Mouse (Mus musculus) erythroblast, adult 5-6 weeks (primary cell): ENCODE results near the gene Kdr. TPM values are rescaled to one million over a fixed set of nuclear protein-coding genes. Genes with fewer than 3 reads are reported as not detected.
"Not testable (repeated sequence)": the region's sequence is repeated elsewhere in the genome, so short reads cannot be mapped to it uniquely, and the experiment has no call there.

Experiments
- ATAC-seq: replicated peaks from 2 replicates; pipeline ENCODE4 v1.8.0; 2016; ENCODE audit warnings: moderate number of reproducible peaks, mild to moderate bottlenecking, moderate TSS enrichment, inconsistent platforms; ENCODE audit not compliant: poor library complexity, low FRiP score, severe bottlenecking
- total RNA-seq, 2 experiments: library from RNA; stranded (forward) in 1 of 2; stranded (reverse) in 1 of 2; fragments of 150-400 nt in 1 of 2; fragments of 200-764, 138-1000 nt in 1 of 2; gene quantifications; 2 replicates each; pipeline versions ENCODE4 v1.2.3 to v1.2.4; 2015 to 2017; ENCODE audit warnings: low replicate concordance in 2 of 2

Gene Kdr
- total RNA-seq, 2 experiments from 2014 or later, result 0.17 TPM; not detected in 1

DNA sequence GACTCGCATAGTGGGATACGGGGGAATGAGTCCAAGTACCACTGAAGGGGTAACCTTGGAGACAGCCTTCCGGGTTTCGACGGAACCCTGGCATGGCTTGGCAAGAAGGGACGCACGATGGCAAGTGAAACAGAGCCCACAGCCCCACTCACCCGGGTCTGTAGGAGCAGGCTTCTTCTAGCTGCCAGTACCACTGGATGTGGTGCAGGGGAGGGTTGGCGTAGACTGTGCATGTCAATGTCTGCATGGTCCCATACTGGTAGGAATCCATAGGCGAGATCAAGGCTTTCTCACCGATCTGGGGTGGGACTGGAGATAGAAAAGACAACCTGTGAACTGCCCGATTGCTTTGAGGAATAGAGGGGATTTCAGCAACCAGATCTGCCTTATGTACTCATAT is 15.7 kb downstream of the Kdr start:
- no peak for ATAC-seq

DNA sequence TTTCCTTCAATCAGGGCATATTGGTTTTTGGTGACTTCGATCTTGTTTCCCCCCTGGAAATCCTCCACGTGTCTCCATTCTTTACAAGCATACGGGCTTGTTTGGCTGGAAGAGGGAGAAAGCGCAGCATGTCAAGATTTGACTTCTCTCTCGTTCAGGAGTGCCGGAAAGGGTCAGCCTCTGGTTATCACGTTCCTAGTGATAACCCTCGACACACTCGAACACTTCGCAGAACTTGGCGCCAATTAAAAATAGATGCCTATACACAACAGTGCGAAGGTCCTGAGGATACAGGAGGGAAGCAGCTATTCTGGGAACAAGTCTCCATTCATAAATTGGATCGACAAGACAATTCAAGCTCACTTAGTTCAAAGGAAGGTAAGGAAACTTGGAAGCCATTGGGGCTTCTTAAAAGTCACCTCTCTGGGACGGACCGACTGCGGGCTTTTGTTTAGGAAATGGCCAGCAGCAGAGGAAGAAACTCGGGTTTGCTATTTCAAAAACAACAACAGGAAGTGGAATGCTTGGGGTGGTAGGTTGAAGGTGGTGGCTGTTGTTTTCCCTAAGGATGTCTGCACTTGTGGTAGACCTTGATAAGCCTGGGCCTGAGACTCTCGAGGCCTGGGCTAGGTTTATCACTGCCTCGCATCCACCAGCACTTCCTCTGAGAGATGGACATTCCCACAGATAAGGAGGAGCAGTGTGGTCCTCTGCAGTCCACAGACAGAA is 16.4 kb downstream of the Kdr start:
- peak; percentile 57; the same call in 1 of the 2 replicates for ATAC-seq

DNA sequence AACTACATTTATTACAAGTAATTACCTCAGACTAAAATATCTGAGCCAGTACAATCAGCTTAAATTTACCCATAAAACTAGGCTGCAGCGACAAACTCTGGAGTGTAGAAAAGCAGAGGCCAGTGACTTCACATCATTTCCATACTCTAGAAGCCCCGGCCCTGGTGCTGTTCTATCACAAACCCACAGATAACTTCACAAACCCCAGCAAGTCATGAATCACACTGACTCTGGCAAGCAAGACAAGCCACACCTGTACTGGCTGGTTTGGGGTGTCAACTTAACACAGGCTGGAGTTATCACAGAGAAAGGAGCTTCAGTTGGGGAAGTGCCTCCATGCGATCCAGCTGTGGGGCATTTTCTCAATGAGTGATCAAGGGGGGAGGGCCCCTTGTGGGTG is 18.4 kb downstream of the Kdr start:
- no peak for ATAC-seq

DNA sequence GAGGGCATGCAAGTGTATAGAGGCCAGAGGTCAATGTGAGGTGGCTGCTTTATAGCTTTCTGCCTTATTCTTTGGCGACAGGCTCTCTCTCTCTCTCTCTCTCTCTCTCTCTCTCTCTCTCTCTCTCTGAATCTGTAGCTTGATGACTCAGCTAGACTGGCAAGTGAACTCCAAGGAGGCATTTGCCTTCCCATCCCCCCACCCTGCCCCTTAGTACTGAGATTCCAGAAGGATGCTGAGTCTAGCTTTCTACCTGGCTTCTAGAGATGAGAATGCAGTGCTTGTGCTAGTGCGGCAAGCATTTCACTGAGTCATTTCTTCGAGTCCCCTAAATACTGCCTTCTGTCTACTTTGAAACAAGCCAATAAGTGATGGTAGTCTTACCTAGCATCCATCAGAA is 21.7 kb downstream of the Kdr start:
- ATAC-seq, result no peak

DNA sequence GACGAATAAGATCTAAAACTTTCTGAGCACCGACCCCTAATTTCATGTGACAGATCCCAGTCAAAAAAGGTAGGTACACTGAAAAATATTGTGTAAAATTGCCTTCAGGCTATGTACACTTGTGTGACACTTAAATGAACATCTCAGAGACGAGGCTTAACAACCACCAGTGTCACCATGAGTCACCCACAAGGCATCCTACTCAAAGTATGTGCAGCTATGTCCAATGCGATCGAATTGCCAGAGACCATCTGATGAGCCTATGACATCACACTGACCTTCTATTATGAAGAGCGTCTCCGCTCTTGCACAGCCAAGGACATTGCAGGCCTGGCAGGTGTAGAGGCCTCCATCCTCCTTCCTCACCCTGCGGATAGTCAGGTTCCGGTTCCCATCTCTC is 22.4 kb downstream of the Kdr start:
- ATAC-seq, result no peak

DNA sequence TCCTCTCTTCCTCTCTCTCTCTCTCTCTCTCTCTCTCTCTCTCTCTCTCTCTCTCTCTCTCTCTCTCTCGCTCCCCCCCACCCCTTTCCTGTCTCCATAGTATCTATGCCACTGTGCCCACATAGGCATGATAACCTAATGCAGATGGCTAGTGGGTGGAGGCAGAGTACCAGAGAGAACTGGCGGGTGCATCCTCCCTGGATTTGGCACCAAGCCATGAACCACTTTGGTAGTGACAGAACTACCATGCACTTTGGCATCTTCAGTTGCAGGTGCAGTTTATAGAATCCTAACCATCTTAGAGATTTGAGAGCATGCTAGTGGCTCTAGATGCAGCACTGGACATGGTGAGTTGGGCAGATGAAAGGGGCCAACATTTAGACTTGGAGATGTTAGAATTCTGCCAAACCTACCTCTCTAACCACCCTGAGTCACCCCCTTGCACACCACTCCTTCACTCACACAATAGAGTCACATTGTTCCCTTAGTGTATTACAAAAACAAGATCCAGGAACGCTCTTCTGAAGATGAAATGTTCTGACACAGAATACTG is 23.4 kb downstream of the Kdr start:
- no peak for ATAC-seq

DNA sequence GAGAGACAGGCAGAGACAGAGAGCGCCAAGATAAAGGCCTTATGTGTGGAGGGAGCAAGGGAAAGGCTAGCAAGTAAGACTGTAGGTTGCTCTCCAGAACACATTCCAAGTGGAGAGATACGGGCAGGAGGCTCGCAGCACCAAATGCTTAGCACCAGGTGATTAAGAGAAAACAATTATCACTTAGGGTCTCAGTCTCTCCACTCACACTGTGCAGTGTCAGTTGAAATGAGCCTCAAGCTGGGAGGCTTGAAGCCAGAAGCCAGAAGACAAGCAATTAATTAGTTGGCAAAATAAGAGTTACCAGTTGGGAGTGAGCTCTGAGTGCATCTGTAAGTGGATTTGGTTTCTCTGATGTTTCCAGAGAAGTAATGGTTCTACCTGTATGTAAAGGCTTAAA is 24.0 kb downstream of the Kdr start:
- no peak for ATAC-seq

DNA sequence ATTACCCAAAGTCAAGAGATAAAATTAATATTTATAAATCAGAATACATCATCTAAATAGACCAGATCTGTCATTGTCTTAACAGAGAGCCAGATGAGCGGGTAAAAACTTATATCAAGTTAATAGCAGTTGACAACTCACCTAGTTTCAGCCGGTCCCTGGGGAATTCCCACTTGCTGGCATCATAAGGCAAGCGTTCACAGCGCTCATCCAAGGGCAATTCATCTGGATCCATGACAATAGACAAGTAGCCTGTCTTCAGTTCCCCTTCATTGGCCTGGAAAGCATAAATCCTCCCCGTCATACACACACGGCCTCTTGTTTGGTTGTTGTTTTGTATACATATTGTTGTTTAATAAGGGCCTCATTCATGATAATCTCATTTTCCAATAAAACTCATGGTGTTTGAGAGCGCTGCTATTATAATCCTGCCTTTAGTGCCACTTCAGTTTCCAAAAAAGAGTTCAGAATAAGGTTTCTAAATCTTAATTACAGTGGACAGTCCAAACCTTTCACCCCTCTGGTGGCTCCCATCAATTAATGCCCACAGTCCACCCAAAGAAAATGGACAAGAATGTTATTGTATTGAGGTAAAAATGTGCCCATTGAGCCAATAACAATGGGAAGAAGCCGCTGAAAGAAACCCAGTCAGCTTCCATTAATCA is 26.0 kb downstream of the Kdr start:
- no peak for ATAC-seq

DNA sequence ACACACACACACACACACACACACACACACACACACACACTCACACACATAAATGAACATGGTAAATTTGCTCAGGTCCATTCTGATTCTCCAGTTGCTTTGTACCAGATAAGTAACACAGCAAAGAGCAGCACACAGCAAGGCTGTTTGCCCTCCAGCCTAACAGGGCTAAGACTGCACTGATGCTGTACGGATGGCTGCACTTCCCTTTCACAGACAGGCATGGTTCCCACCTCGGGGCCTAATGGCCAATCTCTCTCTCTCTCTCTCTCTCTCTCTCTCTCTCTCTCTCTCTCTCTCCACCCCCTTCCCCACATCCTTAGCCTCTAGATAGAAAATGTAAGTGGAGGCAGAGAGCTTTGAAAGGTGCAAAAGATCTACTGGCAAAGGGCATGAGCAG is 27.4 kb downstream of the Kdr start:
- ATAC-seq, result no peak

DNA sequence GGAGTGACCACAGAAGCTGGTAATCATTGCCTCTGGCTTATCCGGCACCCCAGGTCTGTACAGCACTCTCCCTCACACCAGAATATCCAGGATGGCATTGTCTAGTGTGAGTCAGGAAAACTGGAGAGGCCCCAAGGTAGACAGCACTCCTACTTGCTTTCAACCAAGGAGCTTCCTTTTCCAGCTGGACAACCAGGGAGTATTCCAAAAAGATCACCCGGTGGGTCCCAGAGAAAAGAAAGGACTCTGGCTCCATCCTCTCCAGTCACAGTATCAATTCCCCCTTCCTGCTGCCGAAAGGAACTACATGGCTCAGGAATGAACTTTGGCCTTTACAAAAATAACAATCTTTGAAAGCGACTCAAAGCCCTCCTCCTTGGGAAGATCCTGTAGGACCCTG is 32.9 kb downstream of the Kdr start:
- ATAC-seq, result no peak

DNA sequence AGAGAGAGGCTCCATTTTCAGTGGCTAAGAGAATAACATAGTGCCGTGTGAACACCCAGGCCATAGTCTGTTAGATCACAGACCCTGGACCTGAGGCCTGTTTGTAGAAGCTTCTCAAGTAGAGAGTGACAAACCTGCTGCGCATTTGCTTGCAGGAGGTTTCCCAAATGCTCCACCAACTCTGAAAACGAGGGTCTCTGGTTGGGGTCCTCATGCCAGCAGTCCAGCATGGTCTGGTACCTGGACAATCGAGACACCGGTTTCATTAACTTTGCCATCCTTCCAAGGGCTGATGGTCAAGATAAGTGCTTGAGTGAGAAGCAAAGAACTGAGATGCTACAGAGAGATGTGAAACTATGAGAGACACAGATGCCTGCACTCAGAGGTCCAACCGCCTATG is 35.0 kb downstream of the Kdr start:
- ATAC-seq, result no peak

DNA sequence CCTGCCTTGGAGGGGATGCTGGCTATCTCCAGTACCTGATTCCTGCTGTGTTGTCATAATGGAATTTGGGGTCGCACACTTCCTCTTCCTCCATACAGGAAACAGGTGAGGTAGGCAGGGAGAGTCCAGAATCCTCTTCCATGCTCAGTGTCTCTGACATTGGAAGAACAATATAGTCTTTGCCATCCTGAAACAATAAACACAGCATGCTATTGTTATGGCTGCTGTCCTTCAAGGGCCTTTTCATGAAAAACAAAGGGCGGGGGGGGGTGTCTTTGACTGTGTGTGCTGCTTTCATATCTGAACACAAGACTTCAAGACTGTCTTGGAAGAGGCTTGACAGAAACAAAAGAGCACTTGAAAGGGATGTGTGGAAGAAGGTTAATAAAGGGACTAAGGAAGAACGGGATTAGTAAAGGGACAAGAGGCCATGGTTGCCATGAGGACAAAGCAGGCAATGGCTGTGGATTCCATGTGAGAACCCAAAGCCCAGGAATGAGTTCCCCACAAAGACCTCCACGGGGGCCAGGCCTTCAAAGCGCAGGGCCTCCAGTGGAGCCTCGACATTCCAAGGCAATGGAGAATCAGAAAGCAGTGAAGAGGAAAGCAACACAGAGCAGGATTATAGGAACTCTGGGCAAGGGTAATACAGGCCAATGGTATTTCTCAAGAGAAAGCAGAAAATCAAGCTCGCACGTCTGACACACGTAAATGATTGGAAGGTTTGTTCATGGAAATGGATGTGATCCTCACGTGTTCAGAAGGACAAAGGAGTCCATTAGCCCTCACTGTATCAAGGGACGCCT is 36.3 kb downstream of the Kdr start:
- ATAC-seq, result no peak

DNA sequence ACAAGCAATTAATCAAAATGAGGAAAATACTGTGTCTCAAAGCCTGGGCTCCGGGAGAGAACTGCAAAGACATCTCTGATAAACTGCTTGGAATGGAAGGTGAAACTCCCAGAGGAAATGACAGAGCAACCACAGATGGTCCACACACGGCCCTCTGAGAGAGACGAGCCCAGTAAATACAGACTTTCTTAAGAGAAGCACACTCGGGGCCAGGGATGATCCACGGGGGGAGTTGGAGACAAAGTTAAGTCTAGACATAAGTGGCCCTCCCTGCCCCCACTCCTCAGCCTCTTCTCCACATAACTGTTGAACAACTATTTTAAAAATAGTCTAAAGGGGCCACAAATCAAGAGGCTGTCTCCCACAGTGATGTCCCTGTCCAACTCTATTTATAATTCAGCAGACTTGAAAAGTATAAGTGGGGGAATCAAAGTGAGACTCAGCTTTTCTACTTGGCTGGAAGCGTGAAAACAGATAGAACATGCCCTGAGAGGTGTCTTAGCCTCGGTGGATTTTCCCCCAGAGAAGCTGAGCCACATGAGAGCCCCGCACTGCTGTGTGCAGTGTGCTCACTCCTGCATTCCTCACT is 39.0 kb downstream of the Kdr start:
- ATAC-seq, result no peak

DNA sequence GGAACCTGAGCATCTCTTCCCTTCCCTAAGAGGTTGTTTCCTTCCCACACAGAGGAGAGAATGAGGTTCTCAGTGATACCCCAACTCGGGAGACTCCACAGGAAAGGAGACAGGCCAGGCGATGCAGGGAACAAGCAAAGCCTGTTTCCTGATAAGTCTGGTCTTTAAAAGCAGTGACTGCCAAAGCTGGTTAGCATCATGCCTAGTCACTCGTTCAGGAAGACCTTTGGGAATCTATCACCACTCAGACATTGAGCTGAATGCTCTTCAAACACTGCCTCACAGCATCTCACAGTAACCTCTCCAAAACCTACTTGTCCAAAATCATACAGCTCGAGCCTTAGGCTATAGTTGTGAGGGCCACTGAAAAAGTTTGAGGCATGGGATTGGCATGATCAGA is 40.2 kb downstream of the Kdr start:
- ATAC-seq, result no peak

DNA sequence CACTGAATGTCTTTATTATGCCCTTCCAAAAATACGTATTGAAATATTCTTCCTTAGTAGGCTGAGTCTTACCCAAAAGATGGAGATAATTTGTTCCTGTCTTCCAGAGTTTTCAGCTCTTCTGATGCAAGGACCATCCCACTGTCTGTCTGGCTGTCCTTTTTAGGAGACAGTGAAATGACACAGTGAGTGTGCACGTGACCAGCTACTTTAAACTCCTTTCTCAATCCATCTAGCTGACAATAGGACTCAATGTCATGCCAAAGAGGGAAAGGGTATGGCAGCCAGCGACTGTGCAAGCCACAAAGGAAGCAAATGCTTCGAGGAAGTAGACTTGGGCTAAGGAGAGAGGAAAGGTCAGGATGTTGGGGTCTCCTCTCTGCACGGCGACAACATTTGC is 42.0 kb downstream of the Kdr start:
- ATAC-seq, result no peak

DNA sequence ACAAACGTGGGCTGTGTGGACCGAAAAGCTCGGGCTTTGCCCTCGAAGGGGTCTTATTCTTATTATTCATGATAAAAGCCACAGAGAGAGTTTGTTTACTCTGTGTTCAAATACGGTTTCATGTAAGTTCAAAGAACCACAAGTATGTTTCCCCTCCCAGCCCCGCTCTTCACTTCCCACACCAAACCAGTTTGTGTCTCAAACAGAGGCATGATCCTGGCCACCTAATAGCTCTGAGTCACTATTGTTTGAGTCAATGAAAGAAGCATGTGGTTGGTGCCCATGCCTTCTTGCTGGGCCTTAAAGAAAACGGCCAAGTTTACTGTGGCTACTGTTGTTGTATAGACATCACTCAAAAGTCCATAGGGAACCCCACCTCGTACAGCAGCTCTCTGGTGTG is 43.0 kb downstream of the Kdr start:
- no peak for ATAC-seq

DNA sequence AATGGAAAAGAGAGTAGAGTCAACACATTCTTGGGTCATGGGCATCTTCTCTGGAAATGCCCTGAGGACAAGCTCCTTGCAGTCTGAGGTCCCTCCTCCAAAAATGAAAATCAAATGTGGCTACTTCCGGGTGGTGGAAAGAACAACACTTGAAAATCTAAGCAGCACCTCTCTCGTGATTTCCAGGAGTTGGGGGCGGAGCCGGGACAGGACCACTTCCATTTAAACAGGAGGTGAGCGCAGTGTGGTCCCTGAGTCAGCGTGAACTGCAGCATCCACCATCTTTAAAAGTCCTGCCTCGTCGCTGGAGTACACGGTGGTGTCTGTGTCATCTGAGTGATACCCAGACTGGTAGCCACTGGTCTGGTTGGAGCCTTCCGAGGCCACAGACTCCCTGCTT is 44.1 kb downstream of the Kdr start:
- no peak for ATAC-seq

DNA sequence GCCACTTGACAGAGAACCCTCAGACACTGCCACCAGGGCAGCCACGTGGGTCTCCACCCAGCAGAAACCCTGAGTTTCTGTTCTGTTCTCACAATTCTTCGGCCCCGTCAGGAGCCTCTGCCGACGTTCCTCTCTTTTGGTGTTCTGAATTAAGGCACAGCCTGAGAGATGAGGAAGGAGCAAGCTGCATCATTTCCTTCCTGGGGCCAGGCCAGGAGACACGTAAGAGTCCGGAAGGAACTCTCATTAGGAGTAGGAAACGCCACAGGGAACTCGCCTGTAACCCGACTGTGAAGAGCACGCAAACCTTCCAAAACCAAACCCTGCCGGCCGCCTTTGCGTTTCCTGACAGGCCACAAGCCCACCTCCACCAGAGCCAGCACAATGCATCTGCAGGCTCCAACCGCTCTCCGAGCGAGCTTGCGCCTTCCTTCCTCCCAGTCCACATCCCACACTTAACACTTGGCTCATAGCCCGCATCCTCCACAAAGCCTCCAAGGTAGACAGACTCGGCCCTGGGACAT is 44.7 kb downstream of the Kdr start:
- no peak for ATAC-seq

DNA sequence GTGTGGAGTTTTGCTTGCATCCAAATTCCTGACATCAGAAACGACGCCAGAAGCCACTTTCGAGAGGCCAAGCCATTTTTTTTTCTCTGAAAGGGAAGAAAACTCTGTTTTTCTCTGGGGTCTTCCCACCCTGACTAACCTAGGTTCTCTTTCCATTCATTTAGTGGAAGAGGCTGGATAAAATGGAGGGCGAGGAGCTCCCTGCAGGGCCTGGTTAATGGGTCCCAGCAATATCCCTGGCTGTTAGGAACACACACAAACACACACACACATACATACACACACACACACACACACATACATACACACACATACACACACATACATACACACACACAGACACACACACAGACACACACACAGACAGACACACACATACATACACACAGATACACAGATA is 46.8 kb downstream of the Kdr start:
- ATAC-seq, result not testable (repeated sequence)

DNA sequence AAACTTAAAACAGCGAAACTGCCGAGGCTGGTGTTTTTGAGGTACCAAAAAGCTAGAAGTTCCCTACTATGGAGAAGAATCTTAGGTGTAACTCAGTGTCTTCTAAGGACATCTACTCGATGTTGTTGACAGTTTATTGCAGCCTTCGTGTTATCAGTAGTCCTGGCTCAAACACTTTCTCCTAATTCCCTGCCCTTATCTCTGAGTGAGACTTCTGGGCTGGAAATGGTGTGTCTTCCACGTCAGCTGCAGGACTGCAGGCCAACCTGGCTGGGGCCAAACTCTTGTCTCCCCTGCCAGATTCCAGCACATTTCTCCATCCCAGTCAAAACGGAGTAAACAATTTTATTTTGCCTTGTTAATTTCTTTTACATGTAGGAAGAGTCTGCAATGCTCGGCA is 48.3 kb downstream of the Kdr start:
- 0 out of 2 replicates have a peak, but pooled peaks have one; percentile 43 for ATAC-seq
